Mouse (Mus musculus) cerebellum, postnatal 10 days (tissue): ENCODE measurements around the gene Msh5.

Experiments
- DNase-seq, 2 experiments: peaks; one replicate each; pipeline ENCODE4 v3.0.0; 2021; ENCODE audit warnings: mixed read lengths in 2 of 2

The Msh5 gene

DNA sequence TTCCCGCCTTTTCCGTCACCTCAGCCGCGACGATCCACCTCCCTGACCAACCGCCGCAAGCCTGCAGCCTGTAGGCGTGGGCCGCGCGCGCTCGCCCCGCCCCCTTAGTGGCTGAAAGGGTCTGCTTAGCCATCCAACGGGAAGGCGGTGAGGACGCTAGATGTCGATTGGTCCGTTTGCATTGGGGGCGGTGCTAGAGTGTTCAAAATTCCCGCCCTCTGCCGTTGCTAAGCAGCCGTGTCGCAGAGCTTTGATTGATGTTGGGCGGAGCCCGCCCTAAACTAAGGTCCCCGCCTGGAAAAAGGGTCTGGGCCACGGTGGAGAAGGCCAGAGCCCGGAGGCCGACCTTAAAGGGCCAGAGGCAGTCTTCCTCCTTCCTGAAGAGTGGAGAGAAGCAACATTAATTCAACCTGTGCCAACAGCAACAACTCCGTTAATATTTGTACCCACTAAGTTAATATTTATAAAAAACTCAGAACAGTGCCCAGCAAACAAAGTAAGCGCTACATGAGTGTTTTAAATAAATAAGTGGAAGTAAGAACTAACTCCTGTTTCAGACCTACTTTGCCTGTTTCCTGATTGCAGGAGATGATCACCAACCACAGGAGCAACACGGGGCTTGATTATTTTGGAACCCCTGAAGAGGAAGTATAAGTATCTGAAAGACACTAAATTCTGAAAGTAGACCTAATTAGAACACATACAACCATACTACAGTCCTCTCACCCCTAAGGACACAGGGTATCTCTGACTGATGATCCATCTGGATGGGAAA, at the start of gene Msh5:
Msh5 (minus strand) TSS at position 65 of the 775 bp plus-strand sequence.
- peak; percentile 99 for DNase-seq

DNA sequence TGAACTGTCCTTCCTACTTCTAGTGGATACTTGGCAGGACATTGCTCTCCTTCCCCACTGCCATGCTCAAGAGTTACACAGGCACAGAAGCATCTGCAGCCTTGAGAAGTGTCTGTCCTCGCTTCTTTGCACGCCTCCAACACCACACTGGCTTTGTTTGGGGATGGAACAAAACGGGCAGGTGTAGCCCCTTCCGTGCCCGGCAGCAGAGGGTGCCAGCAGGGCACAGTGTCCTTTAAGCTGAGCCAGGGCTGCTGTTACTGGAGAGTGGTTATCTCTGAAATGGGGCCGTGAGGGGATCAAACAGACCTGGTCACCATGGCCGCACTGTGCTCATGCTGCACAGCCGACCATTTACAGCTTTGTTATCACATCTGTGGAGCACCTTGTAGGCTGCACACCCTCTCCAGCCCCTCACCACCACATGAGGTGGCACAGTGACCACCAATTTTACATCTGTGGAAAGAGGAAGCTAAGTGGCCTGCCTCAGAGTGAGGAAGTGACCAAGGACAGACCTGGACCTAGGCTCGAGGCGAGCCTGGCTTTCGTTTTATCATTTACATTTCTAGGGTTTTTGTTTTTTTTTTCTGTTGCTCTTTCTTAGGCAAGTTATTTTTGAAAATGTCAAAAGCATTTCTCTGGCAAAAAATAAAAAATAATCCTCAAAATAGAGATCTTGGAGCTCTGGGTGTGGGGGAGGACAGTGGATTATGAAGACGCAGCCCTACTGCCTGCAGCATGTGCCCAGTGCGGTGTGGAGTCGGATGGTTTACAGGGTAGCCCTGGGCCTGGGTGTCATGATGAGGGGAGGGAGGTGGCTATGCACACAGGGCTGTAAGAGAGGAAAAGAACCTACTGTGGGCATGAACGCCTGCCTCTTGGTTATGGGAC, 48.2 kb upstream of the Msh5 start:
- DNase-seq: no peak

DNA sequence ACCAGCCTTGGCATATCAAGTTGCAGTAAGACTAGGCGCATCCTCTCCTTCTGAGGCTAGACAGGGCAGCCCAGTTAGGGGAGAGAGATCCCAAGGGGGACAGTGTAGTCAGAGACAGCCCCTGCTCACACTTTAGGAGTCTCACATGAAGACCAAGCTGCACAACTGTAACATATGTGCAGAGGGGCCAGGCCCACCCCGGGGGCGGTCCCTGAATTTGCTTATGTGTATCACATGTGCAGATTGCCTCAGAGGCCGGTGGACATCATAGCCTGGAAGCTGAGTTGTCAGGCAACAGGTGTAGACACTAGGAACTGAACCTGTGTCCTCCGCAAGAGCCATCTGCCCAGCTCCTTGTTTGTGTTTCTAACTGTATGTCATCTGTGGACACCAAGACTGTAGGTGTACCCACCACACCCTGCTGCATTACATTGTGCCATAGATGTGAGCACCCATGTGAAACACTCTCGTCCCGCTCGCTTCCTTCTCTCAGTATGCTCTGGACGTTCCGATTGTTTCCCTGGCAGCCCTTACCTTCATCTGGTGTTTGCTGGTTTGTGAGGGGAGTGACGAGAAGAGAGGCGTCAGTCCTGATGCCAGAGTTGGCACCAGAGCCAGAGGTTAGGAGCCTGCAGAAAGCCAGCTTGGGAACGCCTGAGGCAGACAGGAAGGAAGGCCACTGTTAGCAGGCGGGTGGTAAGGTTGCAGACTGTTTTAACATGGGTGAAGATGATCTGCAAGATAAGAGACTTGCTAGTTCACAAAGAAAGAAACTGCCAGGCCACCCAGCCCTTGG, 46.1 kb upstream of the Msh5 start:
- DNase-seq: peak; percentile 57 to 68

DNA sequence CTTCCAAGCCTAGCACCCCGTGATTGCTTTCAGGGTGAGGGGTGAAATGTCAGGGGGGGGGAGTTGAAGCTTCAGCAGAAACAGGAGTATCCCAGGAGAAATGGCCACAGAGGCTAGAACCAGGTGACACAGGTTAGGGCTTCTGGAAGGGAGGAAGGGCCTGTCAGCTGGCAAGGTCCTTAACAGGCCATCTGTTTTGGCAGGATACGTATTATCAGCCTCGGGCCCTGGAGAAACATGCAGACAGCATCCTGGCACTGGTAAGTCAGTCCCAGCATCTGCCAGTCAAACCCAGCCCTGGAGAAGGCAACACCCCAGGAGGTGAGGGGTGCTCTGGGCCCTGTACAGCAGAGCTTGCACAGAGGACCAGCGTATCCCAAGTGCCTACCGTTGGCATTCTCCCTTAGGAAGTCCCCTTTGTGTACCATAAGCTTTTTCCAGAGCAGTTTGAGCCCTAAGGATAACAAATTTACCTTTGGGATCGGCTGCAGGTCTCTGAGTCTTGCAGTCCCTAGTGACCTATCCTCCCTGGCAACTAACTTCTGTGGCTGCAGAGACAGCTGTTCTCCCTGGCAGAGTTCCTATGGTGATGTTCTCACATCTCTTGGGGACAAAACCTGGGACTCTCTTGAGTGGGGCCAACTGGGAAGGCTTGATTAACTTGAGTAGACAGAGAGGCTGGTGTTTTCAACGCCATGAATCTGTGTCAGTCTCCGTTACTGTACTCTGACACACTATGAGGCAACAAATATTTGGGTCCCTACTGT, 43.8 kb upstream of the Msh5 start:
- DNase-seq: peak; percentile 89 to 91

DNA sequence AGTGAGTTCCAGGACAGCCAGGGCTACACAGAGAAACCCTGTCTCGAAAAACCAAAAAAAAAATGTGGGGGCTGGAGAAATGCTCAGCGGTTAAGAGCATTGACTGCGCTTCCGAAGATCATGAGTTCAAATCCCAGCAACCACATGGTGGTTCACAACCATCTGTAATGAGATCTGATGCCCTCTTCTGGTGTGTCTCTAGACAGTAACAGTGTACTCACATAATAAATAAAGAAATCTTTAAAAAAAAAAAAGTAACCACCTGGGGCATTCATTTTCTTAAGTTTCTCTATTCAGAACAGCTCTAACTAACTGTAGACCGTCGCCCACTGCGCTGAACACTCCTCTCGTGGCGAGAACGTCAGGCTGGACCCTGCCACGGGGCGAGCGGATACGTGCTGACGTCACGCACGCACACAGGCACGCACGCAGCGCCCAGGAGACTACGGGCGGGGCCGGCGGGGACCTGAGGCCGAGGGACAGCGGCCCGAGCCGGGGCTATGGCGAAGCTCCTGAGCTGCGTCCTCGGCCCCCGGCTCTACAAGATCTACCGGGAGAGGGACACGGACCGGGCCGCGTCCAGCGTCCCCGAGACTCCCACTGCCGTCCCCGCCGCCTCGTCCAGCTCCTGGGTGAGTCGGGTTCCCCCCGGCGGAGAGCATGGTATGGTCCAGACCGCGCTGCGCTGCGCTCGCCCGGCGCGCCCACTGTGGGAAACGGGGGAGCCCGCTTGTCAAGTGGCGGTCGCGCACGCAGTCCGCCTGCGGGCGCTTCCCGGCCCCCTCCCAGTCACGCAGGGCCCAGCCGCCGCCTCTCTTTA, 42.5 kb upstream of the Msh5 start, which contains the start of gene Abhd16a:
Abhd16a (plus strand) TSS at position 439 of the 820 bp plus-strand sequence.
- DNase-seq: peak; percentile 97 to 98

DNA sequence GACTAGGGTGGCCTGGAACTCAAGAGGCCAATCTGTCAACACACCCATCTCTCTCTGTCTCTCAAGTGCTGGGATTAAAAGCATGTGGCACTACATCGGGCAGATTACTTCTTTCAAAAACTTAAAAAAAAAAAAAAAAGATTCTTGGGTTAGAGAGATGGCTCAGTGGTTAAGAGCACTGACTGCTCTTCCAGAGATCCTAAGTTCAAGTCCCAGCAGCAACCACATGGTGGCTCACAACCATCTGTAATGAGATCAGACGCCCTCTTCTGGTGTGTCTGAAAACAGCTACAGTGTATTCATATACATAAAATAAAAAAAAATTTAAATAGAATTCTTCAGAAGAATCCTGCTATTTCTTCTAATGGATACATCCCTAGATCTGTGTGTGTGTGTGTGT, 41.6 kb upstream of the Msh5 start:
- DNase-seq: peak; percentile 45 to 62

DNA sequence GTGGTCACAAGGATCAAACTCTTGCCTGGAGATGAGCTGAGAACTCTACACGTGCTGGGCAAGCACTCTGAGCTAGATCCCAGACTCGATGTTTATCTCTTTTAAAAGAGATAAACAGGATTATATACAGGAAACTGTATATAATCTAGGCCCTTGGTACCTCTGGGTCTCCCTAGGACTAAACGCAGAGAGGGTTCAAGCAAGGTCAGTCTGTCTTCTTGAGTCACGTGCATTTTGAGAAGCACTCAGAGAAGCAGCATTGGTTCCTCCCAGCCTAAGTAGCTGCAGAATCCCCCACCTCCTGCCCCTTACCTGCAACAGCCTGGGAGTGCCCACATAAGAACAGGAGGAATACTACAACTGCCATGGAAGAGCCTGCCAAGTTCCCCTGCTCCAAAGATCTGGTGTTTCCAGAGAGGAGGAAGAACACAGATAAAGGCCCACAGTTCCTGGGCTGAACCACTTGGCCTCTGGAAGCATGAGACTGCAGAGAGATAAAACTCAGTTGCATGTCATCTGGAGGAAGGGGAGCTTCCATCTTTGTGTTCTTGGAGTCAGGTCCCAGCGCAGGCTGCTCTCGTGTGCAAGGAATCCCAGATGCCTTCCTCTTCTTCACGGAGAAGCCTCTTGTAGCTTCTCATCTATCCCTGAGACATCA, 38.8 kb upstream of the Msh5 start, which contains the start of gene Ly6g6f:
Ly6g6f (minus strand) TSS at position 403 of the 658 bp plus-strand sequence.
- DNase-seq: no peak

DNA sequence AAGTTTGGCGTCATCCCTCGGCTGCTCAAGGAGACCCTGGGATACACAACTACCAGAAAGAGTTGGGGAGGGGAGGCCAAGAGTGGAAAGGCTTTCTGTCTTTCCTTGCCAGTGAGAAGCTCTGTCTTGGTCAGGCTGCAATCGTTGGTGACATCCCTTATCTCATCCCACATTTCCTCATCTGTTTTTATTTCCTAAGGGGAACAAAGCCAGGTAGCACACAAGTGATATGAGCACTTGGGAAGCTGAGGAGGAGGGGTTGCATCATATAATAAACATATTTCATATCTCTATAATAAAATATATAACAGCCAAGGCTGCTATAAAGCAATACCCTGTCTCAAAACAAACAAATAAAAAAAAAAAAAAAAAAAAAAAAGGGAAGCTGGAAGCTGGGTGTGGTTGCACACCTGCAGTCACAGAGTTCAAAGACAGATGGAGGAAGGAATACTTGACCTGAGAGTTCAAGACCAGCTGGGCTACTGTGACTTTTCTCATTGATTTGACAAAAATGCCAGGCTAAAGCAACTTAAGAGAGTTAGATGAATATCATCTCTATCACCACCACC, 37.5 kb upstream of the Msh5 start:
- no peak for DNase-seq

DNA sequence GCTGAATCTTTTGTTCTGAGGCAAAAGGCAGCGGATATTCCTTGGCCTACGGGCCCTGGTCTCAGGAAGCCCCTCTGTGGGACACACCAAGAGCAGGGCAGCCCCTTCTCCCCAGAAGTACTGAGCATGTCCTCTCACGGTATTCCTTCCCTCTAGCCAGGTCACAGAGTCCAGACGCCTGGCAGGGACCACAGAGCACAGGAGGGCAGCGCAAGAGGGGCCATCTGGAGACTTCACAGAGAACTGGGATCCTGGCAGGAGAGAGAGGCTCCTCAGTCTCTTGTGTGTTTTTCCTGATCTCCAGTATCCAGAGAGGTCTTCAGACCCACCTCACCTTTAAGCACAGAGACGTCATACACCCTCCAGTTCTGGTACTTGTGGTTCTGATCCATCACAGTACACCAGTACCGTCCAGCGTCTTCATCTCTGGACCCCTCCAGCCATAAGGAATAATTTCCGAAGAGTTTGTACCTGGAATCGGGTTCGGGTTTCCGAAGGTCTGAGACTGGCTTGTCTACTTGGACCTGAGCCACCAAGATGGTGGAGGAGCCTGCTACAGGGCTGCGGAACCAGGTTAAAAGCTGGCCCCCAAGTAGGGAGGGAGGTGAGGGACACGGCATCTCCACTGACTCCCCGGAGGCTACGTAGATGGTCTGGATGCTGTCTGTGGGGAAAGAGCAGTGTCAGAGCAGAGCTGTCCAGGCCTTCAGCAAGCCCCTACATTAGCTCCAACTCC, 36.5 kb upstream of the Msh5 start:
- DNase-seq: peak; percentile 52 to 57

DNA sequence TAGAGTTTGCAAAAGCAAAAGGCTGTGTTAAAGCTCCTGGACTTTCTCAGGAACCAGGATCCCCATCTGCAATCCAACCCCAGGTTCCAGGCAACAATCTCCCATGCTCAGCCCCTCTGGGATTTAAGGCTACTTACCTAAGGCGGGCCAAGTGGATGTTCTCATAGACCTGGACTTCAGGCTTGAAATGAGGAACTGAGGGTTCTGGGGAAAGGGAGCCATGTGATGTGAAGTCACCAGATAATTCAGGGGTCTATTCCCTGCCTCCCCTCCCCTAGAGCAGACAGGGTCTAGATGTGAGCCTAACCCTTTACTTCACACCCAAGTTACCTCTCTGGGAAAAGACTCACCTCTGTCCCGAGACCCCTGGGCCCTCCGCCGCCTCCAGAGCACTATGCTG, 34.2 kb upstream of the Msh5 start:
- DNase-seq: no peak

DNA sequence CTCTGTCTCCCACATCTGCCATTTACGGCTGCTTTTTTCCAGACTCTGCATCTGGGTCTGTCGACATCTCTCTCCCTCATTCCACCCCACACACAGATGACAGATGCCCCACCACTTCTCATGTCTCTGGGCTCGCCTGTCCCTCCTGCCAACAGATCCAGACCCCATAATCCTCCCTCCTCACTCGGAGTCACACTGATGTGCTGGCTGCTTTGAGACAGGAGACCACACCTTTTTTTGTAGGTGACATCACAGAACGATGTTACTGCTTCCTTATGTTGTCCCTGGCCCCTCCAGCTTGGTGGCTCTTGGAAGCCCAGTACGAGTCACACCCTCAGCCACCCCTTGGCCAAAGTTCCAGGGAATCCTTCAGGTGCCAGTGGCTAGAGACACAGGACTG, 33.7 kb upstream of the Msh5 start:
- DNase-seq: no peak

DNA sequence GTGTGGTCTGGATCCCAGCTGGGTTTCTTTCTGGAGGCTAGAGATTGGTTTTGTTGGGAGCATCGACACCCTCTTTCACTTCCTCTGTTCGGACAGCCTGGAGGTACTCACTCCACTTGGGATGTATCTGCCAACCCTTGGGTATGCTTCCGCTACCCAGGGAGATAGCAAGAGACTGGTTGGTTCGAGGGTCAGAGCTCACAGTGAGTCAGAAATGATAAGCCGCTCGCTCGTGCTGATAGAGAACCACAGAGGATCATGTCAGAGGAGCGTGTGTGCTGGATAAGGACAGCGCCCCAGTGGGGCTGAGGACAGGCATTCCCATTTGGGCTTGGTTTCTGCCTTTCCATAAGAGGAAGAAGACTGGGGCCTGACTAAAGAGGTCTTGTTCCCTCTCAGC, 33.2 kb upstream of the Msh5 start:
- no peak for DNase-seq

DNA sequence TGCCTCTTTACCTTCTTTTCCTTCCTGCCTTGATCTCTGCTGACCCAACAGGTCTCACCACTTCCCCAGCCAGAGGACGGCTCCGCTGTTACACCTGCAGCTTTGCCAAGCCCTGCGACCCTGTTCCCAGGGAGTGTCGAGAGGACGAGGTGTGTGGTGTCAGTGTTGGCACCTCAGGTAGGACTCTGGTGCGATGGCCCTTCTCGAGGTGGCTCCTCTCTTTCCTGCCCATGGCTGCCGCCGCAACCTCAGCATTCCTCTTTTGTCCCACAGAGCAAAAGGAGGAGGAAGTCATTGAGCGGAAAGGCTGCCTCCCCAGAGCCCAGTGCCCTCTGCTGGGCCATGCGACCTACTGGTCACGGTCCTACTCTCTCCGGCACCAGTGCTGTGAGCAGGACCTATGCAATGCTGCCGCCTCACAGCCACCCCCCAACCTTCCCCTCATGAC, 31.3 kb upstream of the Msh5 start, which contains the start of gene Ly6g6d:
Ly6g6d (minus strand) TSS at position 280 of the 448 bp plus-strand sequence.
- peak in 1 of 2 experiments; percentile 49 for DNase-seq

DNA sequence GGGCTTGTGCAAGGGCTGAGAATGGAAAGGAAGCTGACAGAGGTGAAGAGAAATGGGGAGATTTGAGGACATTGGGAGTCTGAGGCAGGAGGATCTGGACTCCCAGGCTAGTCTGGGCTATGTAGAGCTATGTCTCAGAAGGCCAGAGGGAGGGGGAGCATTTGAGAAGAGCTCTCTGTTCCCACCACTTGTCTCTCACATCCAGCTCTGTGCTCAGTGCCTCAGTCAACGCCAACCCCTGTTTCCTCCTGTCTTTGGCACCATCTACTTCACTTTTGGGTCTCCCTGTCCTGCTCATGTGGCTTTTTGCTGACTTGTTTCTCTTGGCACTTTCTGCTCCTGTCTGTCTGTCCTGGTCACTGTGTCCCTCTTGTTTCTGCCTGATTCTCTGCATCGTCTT, 30.7 kb upstream of the Msh5 start:
- DNase-seq: no peak

DNA sequence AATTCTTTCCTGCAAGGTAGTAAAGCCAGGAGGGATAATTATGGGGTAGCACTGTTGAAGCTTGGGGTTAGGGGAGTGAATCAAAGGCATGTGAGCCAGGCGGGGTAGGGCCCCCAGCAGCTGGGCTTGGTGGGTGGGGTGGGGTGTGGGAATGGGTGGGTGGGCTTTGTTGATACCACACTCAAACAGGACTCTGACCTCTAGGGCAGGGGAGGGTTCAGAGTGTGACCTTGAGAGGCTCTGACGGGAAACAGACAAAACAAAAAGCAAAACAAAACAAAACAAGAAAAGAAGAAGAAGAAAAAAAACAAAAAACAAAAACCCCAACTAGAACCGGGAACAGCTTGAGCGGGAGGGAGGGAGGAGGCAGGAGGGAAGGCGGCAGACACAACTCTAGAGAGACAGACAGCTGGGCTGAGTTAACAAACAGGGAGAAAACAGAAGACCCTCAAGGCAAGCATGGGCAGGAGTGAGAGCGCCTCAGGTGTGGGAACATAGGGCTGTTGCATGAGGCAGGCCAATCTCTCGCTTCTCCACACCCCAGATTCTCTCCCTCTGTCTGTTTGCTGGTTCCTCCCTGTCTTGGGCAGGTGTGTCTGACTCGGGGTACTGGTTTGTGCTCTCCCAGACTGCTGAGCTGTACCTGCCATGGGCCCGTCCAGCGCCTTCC, 30.1 kb upstream of the Msh5 start, which contains the start of gene Ly6g6e:
Ly6g6e (plus strand) TSS at position 396 of the 670 bp plus-strand sequence.
- DNase-seq: no peak

DNA sequence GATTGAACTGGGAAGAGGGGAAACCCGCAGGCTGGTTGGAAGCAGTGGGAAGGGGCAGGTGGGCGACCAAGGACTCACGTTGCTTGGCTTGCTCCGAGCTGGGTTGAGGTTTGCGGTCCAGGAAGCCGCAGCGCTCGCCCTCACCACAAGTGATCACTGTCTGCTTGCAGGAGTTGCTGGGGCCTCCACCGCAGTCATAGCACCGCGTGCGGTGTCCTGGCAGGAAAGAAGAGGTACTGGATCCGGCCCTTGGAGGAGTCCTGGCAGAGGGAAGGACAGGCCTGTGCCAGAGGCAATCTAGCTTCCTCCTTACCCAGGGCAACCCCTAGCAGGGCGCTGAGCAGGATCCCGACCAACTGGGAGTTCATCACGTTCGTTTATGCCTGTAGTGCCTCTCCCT, 27.6 kb upstream of the Msh5 start:
- peak; percentile 80 to 85 for DNase-seq

DNA sequence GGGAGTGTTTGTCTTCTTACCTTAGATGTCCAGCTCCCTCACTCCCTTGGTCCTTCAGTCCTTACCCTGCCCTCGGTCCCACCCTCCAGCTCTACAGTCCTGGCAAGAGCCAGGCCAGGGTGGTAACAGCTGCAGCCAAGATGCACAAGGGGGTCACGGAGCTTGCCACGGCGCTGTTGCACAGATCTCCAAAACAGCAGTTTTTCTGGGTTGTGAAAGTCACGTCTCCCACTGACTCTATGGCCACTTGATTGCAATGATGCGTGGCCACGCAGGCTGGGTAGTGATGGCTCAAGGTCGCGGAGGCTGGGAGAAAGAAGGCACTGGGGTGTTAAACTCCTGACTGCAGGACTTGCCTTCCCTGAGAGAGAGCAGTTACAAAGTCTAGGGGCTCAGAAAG, 24.9 kb upstream of the Msh5 start:
- peak; percentile 43 to 46 for DNase-seq

DNA sequence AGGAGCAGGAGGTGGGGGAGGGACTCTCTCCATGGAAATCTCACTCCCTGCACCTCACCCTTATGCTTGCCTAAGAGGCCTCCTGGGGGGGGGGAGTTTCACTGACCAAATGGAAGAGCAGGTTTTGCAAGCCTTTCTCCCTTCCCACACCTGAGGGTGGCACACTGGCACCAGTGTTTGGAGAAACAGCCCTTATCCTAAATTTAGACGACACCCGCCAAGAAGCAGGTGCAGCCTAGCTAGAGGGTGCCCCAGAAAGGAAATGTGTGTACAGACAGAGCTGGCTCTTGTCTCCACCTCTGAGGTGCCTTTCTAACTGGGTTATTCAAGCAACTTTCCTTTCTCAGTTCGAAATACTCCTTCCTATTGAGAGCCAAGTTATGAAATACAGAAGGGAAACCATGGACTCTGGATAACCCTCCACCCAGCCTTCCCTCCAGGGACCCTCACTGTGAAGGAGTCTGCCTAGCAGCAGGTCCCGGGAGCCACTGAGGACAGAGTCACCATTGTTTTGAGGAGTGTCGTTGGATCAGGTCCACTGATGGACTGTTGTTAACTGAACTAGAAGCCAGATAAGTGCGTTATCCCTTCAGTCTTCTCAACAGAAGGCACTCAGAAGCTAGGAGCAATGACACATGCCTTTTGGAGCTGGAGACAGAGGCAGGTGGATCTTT, 24.1 kb upstream of the Msh5 start:
- peak; percentile 86 to 89 for DNase-seq
